Mouse (Mus musculus): Measurements from ENCODE around the gene C1ql2. TPM values are rescaled to one million over a fixed set of nuclear protein-coding genes. Genes with fewer than 3 reads are reported as not detected.

C1ql2 gene
- not detected in 2 replicates for polyA plus RNA-seq (2012; ENCODE audit: insufficient read depth, low replicate concordance)

GRCm38 (mm10) chr1:120340419-120341171 is at the start of gene C1ql2:
TSS of gene C1ql2 (plus strand) at chr1:120340582.
- Histone ChIP-seq H3K36me3 (replicated peaks; ENCODE audit: low read length) (no peaks in the 10 kb centered on the region), H3K27me3 (replicated peaks) (peaks cover 80% of the 10 kb centered on the region), H3K4me1 (peaks cover 28% of the 10 kb centered on the region), H3K9me3 (no peaks in the 10 kb centered on the region), H3K4me3 (replicated peaks) (peak within 1 kb of the TSS; percentile 6)
- no peak for TF ChIP-seq GATA1 (IDR thresholded peaks at IDR 0.05; ENCODE audit: borderline replicate concordance, low read length)
- no peak for TF ChIP-seq FLI1 (IDR thresholded peaks at IDR 0.05; ENCODE audit: low read length)

- Histone ChIP-seq H3K4me1 (peaks cover 6% of the 10 kb centered on the region), H3K36me3 (replicated peaks; ENCODE audit: low read length) (no peaks in the 10 kb centered on the region), H3K4me3 (replicated peaks) (no peak overlapping the region), H3K27me3 (replicated peaks) (peaks cover 10% of the 10 kb centered on the region), H3K9me3 (peaks cover 39% of the 10 kb centered on the region)
- TF ChIP-seq FLI1 (IDR thresholded peaks at IDR 0.05; ENCODE audit: low read length) = no peak
- no peak for TF ChIP-seq GATA1 (IDR thresholded peaks at IDR 0.05; ENCODE audit: borderline replicate concordance, low read length)
Observed at GRCm38 (mm10) chr1:120291709-120292108, 48.7 kb upstream of the C1ql2 start.

GRCm38 (mm10) chr1:120293803-120294202 is 46.6 kb upstream of the C1ql2 start:
- Histone ChIP-seq H3K9me3 (peaks cover 42% of the 10 kb centered on the region), H3K4me1 (peaks cover 6% of the 10 kb centered on the region), H3K4me3 (replicated peaks) (no peak overlapping the region), H3K27me3 (replicated peaks) (peaks cover 4% of the 10 kb centered on the region), H3K36me3 (replicated peaks; ENCODE audit: low read length) (no peaks in the 10 kb centered on the region)
- TF ChIP-seq FLI1 (IDR thresholded peaks at IDR 0.05; ENCODE audit: low read length) (no peak), GATA1 (IDR thresholded peaks at IDR 0.05; ENCODE audit: borderline replicate concordance, low read length) (no peak)

DNA sequence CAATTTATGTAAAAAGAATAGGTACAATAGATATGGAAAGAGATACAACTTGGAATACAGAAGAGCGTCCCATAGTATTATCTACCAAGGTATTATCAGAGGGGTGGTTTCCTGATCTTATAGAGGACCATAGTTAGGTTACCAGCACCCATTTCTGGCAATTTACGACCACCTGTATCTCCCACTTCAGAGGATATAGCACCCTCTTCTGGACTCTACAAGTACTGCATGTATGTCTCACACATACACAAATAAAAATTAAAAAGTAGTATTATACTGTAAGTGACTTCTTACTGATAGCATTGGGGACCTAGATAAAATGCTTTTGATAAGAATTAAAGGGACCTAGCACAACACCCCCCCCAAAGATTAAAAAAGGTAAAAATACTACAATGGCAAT is 43.4 kb upstream of the C1ql2 start:
- Histone ChIP-seq H3K4me3 (replicated peaks) (no peak overlapping the region), H3K36me3 (replicated peaks; ENCODE audit: low read length) (no peaks in the 10 kb centered on the region), H3K4me1 (peaks cover 6% of the 10 kb centered on the region), H3K9me3 (peaks cover 54% of the 10 kb centered on the region), H3K27me3 (replicated peaks) (peaks cover 3% of the 10 kb centered on the region)
- TF ChIP-seq FLI1 (IDR thresholded peaks at IDR 0.05; ENCODE audit: low read length) (no peak), GATA1 (IDR thresholded peaks at IDR 0.05; ENCODE audit: borderline replicate concordance, low read length) (no peak)

GRCm38 (mm10) chr1:120305801-120306200 is 34.6 kb upstream of the C1ql2 start:
- TF ChIP-seq GATA1 (IDR thresholded peaks at IDR 0.05; ENCODE audit: borderline replicate concordance, low read length) (no peak), FLI1 (IDR thresholded peaks at IDR 0.05; ENCODE audit: low read length) (no peak)
- no peak overlapping the region for H3K4me3 ChIP-seq (replicated peaks)
- H3K9me3 ChIP-seq = peaks cover 5% of the 10 kb centered on the region
- no peaks in the 10 kb centered on the region for H3K4me1 ChIP-seq
- no peaks in the 10 kb centered on the region for H3K36me3 ChIP-seq (replicated peaks; ENCODE audit: low read length)
- peaks cover 6% of the 10 kb centered on the region for H3K27me3 ChIP-seq (replicated peaks)

GRCm38 (mm10) chr1:120321270-120322021 is 18.9 kb upstream of the C1ql2 start:
- TF ChIP-seq GATA1 (IDR thresholded peaks at IDR 0.05; ENCODE audit: borderline replicate concordance, low read length) (no peak), FLI1 (IDR thresholded peaks at IDR 0.05; ENCODE audit: low read length) (no peak)

GRCm38 (mm10) chr1:120323131-120323561 is 17.2 kb upstream of the C1ql2 start:
- no peaks in the 10 kb centered on the region for H3K4me1 ChIP-seq
- no peaks in the 10 kb centered on the region for H3K36me3 ChIP-seq (replicated peaks; ENCODE audit: low read length)
- TF ChIP-seq FLI1 (IDR thresholded peaks at IDR 0.05; ENCODE audit: low read length) (no peak), GATA1 (IDR thresholded peaks at IDR 0.05; ENCODE audit: borderline replicate concordance, low read length) (no peak)
- no peak overlapping the region for H3K4me3 ChIP-seq (replicated peaks)
- 0 out of 2 replicates have a peak, but pooled peaks cover 4% of the 10 kb centered on the region for H3K9me3 ChIP-seq
- no peaks in the 10 kb centered on the region for H3K27me3 ChIP-seq (replicated peaks)

More at GRCm38 (mm10) chr1:120321270-120322021, 18.9 kb upstream of the C1ql2 start:
- Histone ChIP-seq H3K9me3 (0 out of 2 replicates have a peak, but pooled peaks cover 6% of the 10 kb centered on the region), H3K36me3 (replicated peaks; ENCODE audit: low read length) (no peaks in the 10 kb centered on the region), H3K4me1 (no peaks in the 10 kb centered on the region), H3K4me3 (replicated peaks) (no peak overlapping the region), H3K27me3 (replicated peaks) (no peaks in the 10 kb centered on the region)

DNA sequence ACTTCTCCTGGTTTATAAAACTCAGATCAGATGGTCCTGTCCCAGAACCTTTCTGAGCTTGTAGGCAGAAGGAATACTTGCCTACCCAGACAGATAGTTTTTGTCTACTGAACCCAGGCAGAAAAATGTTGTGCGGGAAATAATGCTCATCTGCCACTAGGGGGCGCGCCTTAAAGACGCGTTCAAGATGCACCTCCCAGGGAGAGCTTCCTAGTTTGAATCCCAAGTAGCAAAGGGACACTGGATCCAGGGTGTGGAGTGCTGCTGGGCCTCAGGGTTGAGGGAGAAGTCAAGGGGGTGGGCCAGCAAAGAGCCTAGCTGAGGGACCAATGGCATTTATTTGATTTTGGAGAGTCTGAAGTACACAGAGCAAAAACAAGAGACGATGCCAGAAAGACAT is 12.7 kb upstream of the C1ql2 start:
- H3K27me3 ChIP-seq (replicated peaks) = peaks cover 3% of the 10 kb centered on the region
- H3K36me3 ChIP-seq (replicated peaks; ENCODE audit: low read length) = no peaks in the 10 kb centered on the region
- TF ChIP-seq GATA1 (IDR thresholded peaks at IDR 0.05; ENCODE audit: borderline replicate concordance, low read length) (no peak), FLI1 (IDR thresholded peaks at IDR 0.05; ENCODE audit: low read length) (no peak)
- no peak overlapping the region for H3K4me3 ChIP-seq (replicated peaks)
- H3K4me1 ChIP-seq = no peaks in the 10 kb centered on the region
- H3K9me3 ChIP-seq = no peaks in the 10 kb centered on the region

GRCm38 (mm10) chr1:120328212-120328611 is 12.2 kb upstream of the C1ql2 start:
- no peaks in the 10 kb centered on the region for H3K9me3 ChIP-seq
- no peak for TF ChIP-seq FLI1 (IDR thresholded peaks at IDR 0.05; ENCODE audit: low read length)
- TF ChIP-seq GATA1 (IDR thresholded peaks at IDR 0.05; ENCODE audit: borderline replicate concordance, low read length) = no peak
- no peaks in the 10 kb centered on the region for H3K4me1 ChIP-seq
- H3K4me3 ChIP-seq (replicated peaks) = no peak overlapping the region
- H3K36me3 ChIP-seq (replicated peaks; ENCODE audit: low read length) = no peaks in the 10 kb centered on the region
- H3K27me3 ChIP-seq (replicated peaks) = peaks cover 7% of the 10 kb centered on the region

DNA sequence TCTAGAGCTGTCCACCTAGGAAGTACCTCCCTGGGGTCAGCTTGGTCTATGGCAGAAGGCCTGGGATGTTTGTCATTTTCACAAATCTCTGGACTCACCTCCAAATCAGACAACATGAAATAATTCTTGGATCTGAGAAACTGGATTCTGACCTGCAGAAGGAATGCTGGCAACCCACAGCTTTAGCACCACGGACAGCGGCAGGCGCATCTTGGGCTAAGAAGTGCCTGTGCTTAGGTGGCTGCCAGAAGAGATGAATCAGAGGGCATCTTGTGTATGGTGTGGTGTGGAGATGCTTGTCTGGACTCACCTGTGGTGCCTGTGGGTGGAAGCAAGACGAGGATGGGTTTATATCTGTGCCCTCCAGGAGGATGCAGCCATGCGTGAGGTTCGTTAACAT is 8.5 kb upstream of the C1ql2 start:
- Histone ChIP-seq H3K36me3 (replicated peaks; ENCODE audit: low read length) (no peaks in the 10 kb centered on the region), H3K4me3 (replicated peaks) (no peak overlapping the region), H3K9me3 (no peaks in the 10 kb centered on the region), H3K4me1 (no peaks in the 10 kb centered on the region), H3K27me3 (replicated peaks) (peaks cover 30% of the 10 kb centered on the region)
- no peak for TF ChIP-seq GATA1 (IDR thresholded peaks at IDR 0.05; ENCODE audit: borderline replicate concordance, low read length)
- no peak for TF ChIP-seq FLI1 (IDR thresholded peaks at IDR 0.05; ENCODE audit: low read length)

Measured in megakaryocyte, embryonic 14.5 days (primary cell).